Mouse (Mus musculus) gonadal fat pad, adult 2 months (tissue): ENCODE data around the gene Slc35g1. TPM values are rescaled to one million over a fixed set of nuclear protein-coding genes. Genes with fewer than 3 reads are reported as not detected.
"Not testable (repeated sequence)": the region's sequence is repeated elsewhere in the genome, so short reads cannot be mapped to it uniquely, and the experiment has no call there.

Experiments used
- DNase-seq: peaks from one replicate; pipeline ENCODE4 v3.0.0-alpha.2; 2012; ENCODE audit warnings: low read depth
- polyA plus RNA-seq: library from polyadenylated mRNA; depleted of rRNA; stranded (reverse); fragments of >200 nt; gene quantifications from 2 replicates; pipeline ENCODE4 v1.2.3, GENCODE M21; 2012; rRNA removed

The Slc35g1 gene
- 6.2 and 14.9 TPM in 2 replicates for polyA plus RNA-seq

GRCm38 (mm10) chr19:38395701-38396632 is at the start of gene Slc35g1:
Slc35g1 (plus strand) TSS chr19:38395980.
- no peak for DNase-seq

GRCm38 (mm10) chr19:38348271-38349012 is 47.3 kb upstream of the Slc35g1 start:
- no peak for DNase-seq

- DNase-seq = no peak
Observed at GRCm38 (mm10) chr19:38349013-38349341, 46.8 kb upstream of the Slc35g1 start.

- no peak for DNase-seq
Observed at GRCm38 (mm10) chr19:38351202-38351601, 44.6 kb upstream of the Slc35g1 start.

- no peak for DNase-seq
Observed at GRCm38 (mm10) chr19:38351728-38352127, 44.1 kb upstream of the Slc35g1 start.

- DNase-seq = no peak
Observed at GRCm38 (mm10) chr19:38352495-38353130, 43.2 kb upstream of the Slc35g1 start.

- DNase-seq = no peak
Observed at GRCm38 (mm10) chr19:38354279-38354678, 41.5 kb upstream of the Slc35g1 start.

GRCm38 (mm10) chr19:38354819-38355360 is 40.9 kb upstream of the Slc35g1 start:
- peak; percentile 45 for DNase-seq

GRCm38 (mm10) chr19:38356211-38356828 is 39.5 kb upstream of the Slc35g1 start:
- DNase-seq = peak; percentile 70

GRCm38 (mm10) chr19:38357956-38358623 is 37.7 kb upstream of the Slc35g1 start:
- DNase-seq = no peak

- no peak for DNase-seq
Observed at GRCm38 (mm10) chr19:38359287-38359686, 36.5 kb upstream of the Slc35g1 start.

GRCm38 (mm10) chr19:38361850-38362249 is 33.9 kb upstream of the Slc35g1 start:
- DNase-seq = no peak

- DNase-seq = no peak
Observed at GRCm38 (mm10) chr19:38363358-38363757, 32.4 kb upstream of the Slc35g1 start.

GRCm38 (mm10) chr19:38363879-38364659 is 31.7 kb upstream of the Slc35g1 start:
- DNase-seq = no peak

- DNase-seq = no peak
Observed at GRCm38 (mm10) chr19:38364939-38365614, 30.7 kb upstream of the Slc35g1 start.

- no peak for DNase-seq
Observed at GRCm38 (mm10) chr19:38372460-38373102, 23.2 kb upstream of the Slc35g1 start.

GRCm38 (mm10) chr19:38373371-38373770 is 22.4 kb upstream of the Slc35g1 start:
- no peak for DNase-seq

GRCm38 (mm10) chr19:38383769-38384168 is 12.0 kb upstream of the Slc35g1 start:
- no peak for DNase-seq

- not testable (repeated sequence) for DNase-seq
Observed at GRCm38 (mm10) chr19:38387021-38387420, 8.8 kb upstream of the Slc35g1 start.
